Mouse (Mus musculus) stomach, embryonic 14.5 days (tissue): ENCODE measurements around the gene Egln1. TPM values are rescaled to one million over a fixed set of nuclear protein-coding genes. Genes with fewer than 3 reads are reported as not detected.

Experiments used
- ATAC-seq: fragments of 200-750 bp; cut with Nextera tagmentation; 2 replicates; pipeline ENCODE4 v1.8.0; 2017; ENCODE audit warnings: low read depth, moderate TSS enrichment; ENCODE audit not compliant: insufficient number of reproducible peaks, insufficient read depth, low FRiP score
- H3K27ac ChIP-seq: fragments of 300-500 bp; sonication (generic); 2 replicates; pipeline ENCODE4 v1.5.1; 2014; ENCODE audit warnings: mild to moderate bottlenecking, low read length, moderate library complexity, mixed read lengths
- H3K27me3 ChIP-seq: fragments of 300-500 bp; sonication (generic); 2 replicates; pipeline ENCODE4 v1.6.1; 2014; ENCODE audit warnings: low read length, control low read depth, mixed read lengths; ENCODE audit not compliant: control insufficient read depth, insufficient read depth
- H3K36me3 ChIP-seq: fragments of 300-500 bp; sonication (generic); 2 replicates; pipeline ENCODE4 v1.6.1; 2014; ENCODE audit warnings: mild to moderate bottlenecking, control low read depth, low read length, moderate library complexity, mixed read lengths; ENCODE audit not compliant: control insufficient read depth, insufficient read depth
- H3K4me1 ChIP-seq: fragments of 300-500 bp; sonication (generic); 2 replicates; pipeline ENCODE4 v1.6.1; 2014; ENCODE audit warnings: low read length, control low read depth, mixed read lengths; ENCODE audit not compliant: control insufficient read depth, insufficient read depth
- H3K4me2 ChIP-seq: fragments of 300-500 bp; sonication (generic); replicated peaks from 2 replicates; pipeline ENCODE4 v1.6.1; 2014; ENCODE audit warnings: low read depth, low read length, control low read depth
- H3K4me3 ChIP-seq: fragments of 300-500 bp; sonication (generic); 2 replicates; pipeline ENCODE4 v1.5.1; 2014; ENCODE audit warnings: low read depth, low read length, control low read depth
- H3K9ac ChIP-seq: fragments of 300-500 bp; sonication (generic); replicated peaks from 2 replicates; pipeline ENCODE4 v1.6.1; 2014; ENCODE audit warnings: low read depth, mild to moderate bottlenecking, control low read depth, low read length, moderate library complexity, mixed read lengths
- H3K9me3 ChIP-seq: fragments of 300-500 bp; sonication (generic); 2 replicates; pipeline ENCODE4 v1.6.1; 2016; ENCODE audit warnings: low read depth, low read length, control low read depth; ENCODE audit not compliant: control insufficient read depth
- WGBS: fragments of 180-500 bp; shearing (Covaris S2); extraction: QIAGEN DNeasy Blood & Tissue Kit; methylation state at CpG from one replicate; pipeline ENCODE4 v1.1.7; 2014; 5-methylcytosine and 5-hydroxymethylcytosine counted together
- polyA plus RNA-seq: library from polyadenylated mRNA; unstranded; fragments of >200 nt; fragmentation: Nextera tagmentation; extraction: Ambion mirVana; gene quantifications from 2 replicates; pipeline ENCODE4 v1.2.1, GENCODE M21; 2014

Gene Egln1
- polyA plus RNA-seq, 1 experiment from 2014 or later, result 20.1 TPM

GRCm38 (mm10) chr8:124953188-124953587 is 4.1 kb upstream of the Egln1 start:
- Histone ChIP-seq H3K4me2 (no peak overlapping the region), H3K36me3 (no peaks in the 10 kb centered on the region), H3K27ac (no peak overlapping the region), H3K9me3 (no peaks in the 10 kb centered on the region), H3K9ac (no peak overlapping the region), H3K27me3 (no peaks in the 10 kb centered on the region), H3K4me1 (no peaks in the 10 kb centered on the region), H3K4me3 (no peak overlapping the region)
- 74% methylated on average over 7 of the region's 7 CpGs for WGBS
- ATAC-seq, result no peak

- H3K36me3 ChIP-seq, result no peaks in the 10 kb centered on the region
- 48% methylated on average over 2 of the region's 2 CpGs for WGBS
- peak overlapping the region; percentile 84 for H3K4me2 ChIP-seq
- ATAC-seq, result no peak
- H3K4me3 ChIP-seq, result peak overlapping the region; percentile 86
- H3K27ac ChIP-seq, result no peak overlapping the region
- H3K9ac ChIP-seq, result no peak overlapping the region
- no peaks in the 10 kb centered on the region for H3K9me3 ChIP-seq
- H3K27me3 ChIP-seq, result no peaks in the 10 kb centered on the region
- peaks cover 10% of the 10 kb centered on the region; the same call in 1 of the 2 replicates for H3K4me1 ChIP-seq
These were observed 1.7 kb upstream of the Egln1 start for GRCm38 (mm10) chr8:124950865-124951264.

- peak overlapping the region; percentile 79 for H3K9ac ChIP-seq
- WGBS, result 17% methylated on average over 10 of the region's 10 CpGs
- peaks cover 14% of the 10 kb centered on the region; the same call in 1 of the 2 replicates for H3K4me1 ChIP-seq
- H3K4me3 ChIP-seq, result peak overlapping the region; percentile 86
- H3K9me3 ChIP-seq, result no peaks in the 10 kb centered on the region
- no peak for ATAC-seq
- H3K4me2 ChIP-seq, result peak overlapping the region; percentile 84
- H3K27me3 ChIP-seq, result no peaks in the 10 kb centered on the region
- no peaks in the 10 kb centered on the region; the same call in 1 of the 2 replicates for H3K36me3 ChIP-seq
- H3K27ac ChIP-seq, result peak overlapping the region; percentile 97
These were observed 939 bp upstream of the Egln1 start for GRCm38 (mm10) chr8:124950069-124950456.

- 0% methylated on average over 47 of the region's 62 CpGs for WGBS
These were observed 402 bp downstream of the Egln1 start for GRCm38 (mm10) chr8:124948733-124949111.

GRCm38 (mm10) chr8:124947865-124948732 is 1.0 kb downstream of the Egln1 start:
- Histone ChIP-seq H3K27me3 (no peaks in the 10 kb centered on the region), H3K36me3 (no peaks in the 10 kb centered on the region; the same call in 1 of the 2 replicates), H3K4me2 (peak overlapping the region; percentile 84), H3K27ac (peak overlapping the region; percentile 92), H3K9ac (peak overlapping the region; percentile 95), H3K4me3 (peak overlapping the region; percentile 86), H3K9me3 (no peaks in the 10 kb centered on the region), H3K4me1 (peaks cover 14% of the 10 kb centered on the region; the same call in 1 of the 2 replicates)
- under 1% methylated on average over 67 of the region's 67 CpGs for WGBS
- peak; percentile 21; the same call in 1 of the 2 replicates for ATAC-seq

More at GRCm38 (mm10) chr8:124948733-124949111, 402 bp downstream of the Egln1 start:
- Histone ChIP-seq H3K4me1 (peaks cover 14% of the 10 kb centered on the region; the same call in 1 of the 2 replicates), H3K4me2 (peak overlapping the region; percentile 84), H3K9ac (peak overlapping the region; percentile 95), H3K4me3 (peak overlapping the region; percentile 86), H3K36me3 (no peaks in the 10 kb centered on the region; the same call in 1 of the 2 replicates), H3K27me3 (no peaks in the 10 kb centered on the region), H3K27ac (peak overlapping the region; percentile 92), H3K9me3 (no peaks in the 10 kb centered on the region)
- 0 out of 2 replicates have a peak, but pooled peaks have one; percentile 4 for ATAC-seq

- H3K4me3 ChIP-seq, result no peak overlapping the region
- H3K27ac ChIP-seq, result no peak overlapping the region
- no peak overlapping the region for H3K4me2 ChIP-seq
- 57% methylated on average over 7 of the region's 7 CpGs for WGBS
- no peak overlapping the region for H3K9ac ChIP-seq
- H3K27me3 ChIP-seq, result no peaks in the 10 kb centered on the region
- H3K4me1 ChIP-seq, result peaks cover 14% of the 10 kb centered on the region; the same call in 1 of the 2 replicates
- no peaks in the 10 kb centered on the region; the same call in 1 of the 2 replicates for H3K36me3 ChIP-seq
- H3K9me3 ChIP-seq, result no peaks in the 10 kb centered on the region
- no peak for ATAC-seq
These were observed 4.7 kb downstream of the Egln1 start for GRCm38 (mm10) chr8:124944406-124944805.

GRCm38 (mm10) chr8:124943801-124944200 is 5.3 kb downstream of the Egln1 start:
- 98% methylated on average over 6 of the region's 6 CpGs for WGBS
- ATAC-seq, result no peak
- no peaks in the 10 kb centered on the region for H3K27me3 ChIP-seq
- H3K9me3 ChIP-seq, result no peaks in the 10 kb centered on the region
- H3K4me2 ChIP-seq, result no peak overlapping the region
- no peak overlapping the region for H3K4me3 ChIP-seq
- H3K27ac ChIP-seq, result no peak overlapping the region
- H3K36me3 ChIP-seq, result peaks cover 4% of the 10 kb centered on the region; the same call in 1 of the 2 replicates
- H3K4me1 ChIP-seq, result peaks cover 14% of the 10 kb centered on the region; the same call in 1 of the 2 replicates
- H3K9ac ChIP-seq, result no peak overlapping the region

- 86% methylated on average over 4 of the region's 4 CpGs for WGBS
- no peak for ATAC-seq
These were observed 11.8 kb downstream of the Egln1 start for GRCm38 (mm10) chr8:124937293-124937692.

More at GRCm38 (mm10) chr8:124937293-124937692, 11.8 kb downstream of the Egln1 start:
- Histone ChIP-seq H3K27me3 (no peaks in the 10 kb centered on the region), H3K36me3 (peaks cover 5% of the 10 kb centered on the region; the same call in 1 of the 2 replicates), H3K9me3 (no peaks in the 10 kb centered on the region), H3K4me2 (no peak overlapping the region), H3K9ac (no peak overlapping the region), H3K27ac (no peak overlapping the region), H3K4me1 (no peaks in the 10 kb centered on the region), H3K4me3 (no peak overlapping the region)
